7 mouse cellular contexts compared by ENCODE assay signal in genomic region chr12:85572047-85572475, GRCm38 (mm10). TPM values are rescaled to one million over a fixed set of nuclear protein-coding genes. Genes with fewer than 3 reads are reported as not detected.
DNase-seq lines count a peak whose midpoint lies in the region; ATAC-seq lines count a peak whose summit lies in the region.

No protein-coding gene starts in this region.

- H3K9me3 ChIP-seq in forebrain, embryonic 16.5 days (ENCODE audit: control insufficient read depth, low read length), result no peaks in the 10 kb centered on the region
- H3K9me3 ChIP-seq in midbrain, embryonic 16.5 days (replicated peaks; ENCODE audit: control insufficient read depth, low read length, poor library complexity, severe bottlenecking), result no peaks in the 10 kb centered on the region

- 12% methylated on average over 10 of the region's 10 CpGs for WGBS in forebrain, embryonic 16.5 days
- 14% methylated on average over 10 of the region's 10 CpGs for WGBS in midbrain, embryonic 16.5 days

- H3K4me2 ChIP-seq in forebrain, embryonic 16.5 days (ENCODE audit: low read length), result peak overlapping the region; percentile 11; the same call in 1 of the 2 replicates
- H3K4me2 ChIP-seq in midbrain, embryonic 16.5 days (ENCODE audit: low read length), result peak overlapping the region; percentile 34

- H3K4me1 ChIP-seq in forebrain, embryonic 16.5 days (replicated peaks; ENCODE audit: control insufficient read depth, insufficient read depth, low read length), result peaks cover 3% of the 10 kb centered on the region; the same call in 1 of the 2 replicates
- H3K4me1 ChIP-seq in midbrain, embryonic 16.5 days (ENCODE audit: control insufficient read depth, insufficient read depth, low read length), result peaks cover 7% of the 10 kb centered on the region; the same call in 1 of the 2 replicates

- H3K36me3 ChIP-seq in forebrain, embryonic 16.5 days (ENCODE audit: control insufficient read depth, insufficient read depth), result no peaks in the 10 kb centered on the region
- no peaks in the 10 kb centered on the region for H3K36me3 ChIP-seq in midbrain, embryonic 16.5 days (ENCODE audit: control insufficient read depth, insufficient read depth, low read length)

- no peak overlapping the region for H3K4me3 ChIP-seq in forebrain, embryonic 16.5 days (replicated peaks; ENCODE audit: low read length)
- H3K4me3 ChIP-seq in midbrain, embryonic 16.5 days (ENCODE audit: low read depth, low read length), result no peak overlapping the region

- H3K9ac ChIP-seq in forebrain, embryonic 16.5 days (replicated peaks; ENCODE audit: low read depth, low read length), result no peak overlapping the region
- no peak overlapping the region; the same call in 1 of the 2 replicates for H3K9ac ChIP-seq in midbrain, embryonic 16.5 days (ENCODE audit: low read depth, low read length)

- H3K27ac ChIP-seq in forebrain, embryonic 16.5 days (ENCODE audit: low read length), result no peak overlapping the region
- peak overlapping the region; percentile 41 for H3K27ac ChIP-seq in midbrain, embryonic 16.5 days (ENCODE audit: low read length)

- H3K27me3 ChIP-seq in forebrain, embryonic 16.5 days (replicated peaks; ENCODE audit: control insufficient read depth, insufficient read depth, low read length), result no peaks in the 10 kb centered on the region
- H3K27me3 ChIP-seq in midbrain, embryonic 16.5 days (ENCODE audit: control insufficient read depth, insufficient read depth, low read depth, low read length), result no peaks in the 10 kb centered on the region

- intact Hi-C loops in heart, postnatal 36 days (cut with DNase I), result loop anchor here (5.0 kb wide), 1 partner anchor 40 kb away; no protein-coding TSS in a partner anchor

- peak; percentile 95 for DNase-seq in R1 (ENCODE audit: low read depth, low spot score)
- DNase-seq in cerebellum, adult 18-20 months, result peak; percentile 39 to 61
- DNase-seq in heart, postnatal 36 days, result peak; percentile 76
- DNase-seq in layer of hippocampus, postnatal 14 days (ENCODE audit: low spot score in 2 of 2), result peak; percentile 45 to 66
- DNase-seq in urinary bladder, postnatal 25 days (ENCODE audit: low spot score), result peak; percentile 40

- peak; percentile 95 for ATAC-seq in forebrain, embryonic 16.5 days
- ATAC-seq in midbrain, embryonic 16.5 days, result peak; percentile 92

RNA-seq across cellular contexts. Expression of gene Jdp2, which starts 26.8 kb away (rescaled TPM):
- 0.56 and 0.66 TPM in 2 replicates for polyA plus RNA-seq in forebrain, embryonic 16.5 days (2015; fragmentation: Nextera tagmentation; extraction: Ambion mirVana)
- 1 to 10 TPM; 8.7 to 9.0 TPM for total RNA-seq in heart, postnatal 36 days (2021)
- 10 to 100 TPM; 29.4 to 34.1 TPM for total RNA-seq in layer of hippocampus, postnatal 14 days (2021)
- polyA plus RNA-seq in midbrain, embryonic 16.5 days (2015; fragmentation: Nextera tagmentation; extraction: Ambion mirVana), result 0.36 and 0.57 TPM in 2 replicates

Comparison
In these comparisons a context has a peak if more than half of its experiments do, and no peak if none do; other contexts are left out.
1. DNase-seq: peak in every context shown above with its lines; median percentile 95 in R1; 76 in heart, postnatal 36 days; 56 in layer of hippocampus, postnatal 14 days; 50 in cerebellum, adult 18-20 months; 40 in urinary bladder, postnatal 25 days.